Mouse (Mus musculus) cerebellum, postnatal 14 days (tissue): ENCODE measurements around the gene Timm13.

Experiments
- DNase-seq, 2 experiments: peaks; one replicate each; pipeline ENCODE4 v3.0.0; 2021; ENCODE audit warnings: mixed read lengths in 2 of 2

Timm13 gene

GRCm38 (mm10) chr10:80900318-80901247 lies at the start of gene Timm13:
Gene Timm13, minus strand, starts transcription at chr10:80900969.
- DNase-seq = peak; percentile 97

GRCm38 (mm10) chr10:80950314-80950713 lies 49.5 kb upstream of the Timm13 start:
- DNase-seq = no peak

- no peak for DNase-seq
Observed at GRCm38 (mm10) chr10:80949081-80949480, 48.3 kb upstream of the Timm13 start.

DNA sequence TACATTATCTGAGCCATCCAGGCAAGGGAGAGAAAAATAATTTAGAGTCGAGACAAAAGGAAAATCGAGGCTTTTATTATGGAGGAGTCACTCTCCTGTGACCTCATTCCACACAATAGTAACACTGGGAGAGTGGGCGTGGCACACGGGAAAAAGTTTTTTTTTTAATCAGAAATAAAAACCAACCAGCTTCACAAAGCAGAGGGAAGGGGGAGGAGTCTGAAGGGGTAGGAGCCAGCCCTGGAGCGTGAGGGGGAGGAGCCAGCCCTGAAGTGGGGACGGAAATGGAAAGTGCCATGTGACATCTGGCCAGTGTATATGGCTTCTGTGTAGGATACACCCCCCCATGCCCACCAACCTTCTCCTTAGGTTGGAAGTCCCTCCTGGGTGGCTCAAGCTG lies 47.8 kb upstream of the Timm13 start:
- no peak for DNase-seq

DNA sequence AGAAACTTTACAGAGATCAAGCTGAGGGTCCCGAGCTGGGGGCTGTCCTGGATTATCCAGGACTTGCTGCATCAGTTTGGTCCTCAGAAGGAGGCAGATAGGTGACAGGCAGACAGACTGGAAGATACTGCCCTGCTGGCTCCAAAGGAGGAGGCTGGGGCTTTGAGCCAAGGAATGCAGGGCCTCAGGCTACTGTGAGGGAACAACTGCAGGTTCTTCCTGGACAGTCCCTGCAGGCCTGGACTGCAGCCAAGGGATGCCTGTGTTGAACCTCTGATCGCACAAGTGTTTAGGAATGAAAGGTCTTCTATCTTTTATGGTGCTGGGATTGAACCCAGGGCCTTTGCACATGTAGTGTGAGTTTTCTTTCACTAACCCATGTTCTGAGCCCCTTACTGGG lies 47.0 kb upstream of the Timm13 start:
- no peak for DNase-seq

DNA sequence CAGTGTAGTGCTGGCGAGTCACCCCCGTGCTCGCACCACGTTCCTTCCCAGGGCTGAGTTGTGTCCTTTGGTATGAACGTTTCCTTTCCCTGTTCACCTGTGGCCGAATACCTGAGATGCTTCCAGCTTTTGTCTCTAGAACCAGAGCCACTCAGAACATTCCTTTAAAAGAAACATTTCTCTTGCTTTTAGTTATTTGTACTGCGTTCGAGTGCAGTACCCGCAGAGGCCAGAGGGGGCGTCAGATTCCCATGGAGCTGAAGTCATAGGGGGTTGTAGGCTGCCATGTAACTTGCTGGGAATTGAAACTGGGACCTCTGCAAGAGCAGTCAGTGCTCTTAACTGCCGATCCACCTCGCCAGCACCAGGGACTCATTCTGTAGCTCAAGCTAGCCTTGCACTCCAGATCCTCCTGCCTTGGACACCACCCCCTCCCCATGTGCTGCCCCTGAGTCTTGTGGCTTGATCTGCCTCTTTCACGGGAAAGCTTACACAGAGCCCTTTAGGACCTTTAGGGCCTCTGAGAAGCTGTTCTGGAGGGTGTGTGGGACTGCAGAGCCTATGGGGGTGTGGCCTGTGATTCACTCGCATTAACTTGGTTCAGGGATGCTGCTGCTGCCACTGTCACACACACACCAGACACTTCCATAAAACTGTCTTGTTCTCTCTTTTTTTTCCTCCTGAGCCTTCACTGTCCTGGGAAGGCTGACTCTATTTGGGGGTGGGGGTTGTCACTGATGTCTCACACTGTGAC lies 46.1 kb upstream of the Timm13 start:
- no peak for DNase-seq

DNA sequence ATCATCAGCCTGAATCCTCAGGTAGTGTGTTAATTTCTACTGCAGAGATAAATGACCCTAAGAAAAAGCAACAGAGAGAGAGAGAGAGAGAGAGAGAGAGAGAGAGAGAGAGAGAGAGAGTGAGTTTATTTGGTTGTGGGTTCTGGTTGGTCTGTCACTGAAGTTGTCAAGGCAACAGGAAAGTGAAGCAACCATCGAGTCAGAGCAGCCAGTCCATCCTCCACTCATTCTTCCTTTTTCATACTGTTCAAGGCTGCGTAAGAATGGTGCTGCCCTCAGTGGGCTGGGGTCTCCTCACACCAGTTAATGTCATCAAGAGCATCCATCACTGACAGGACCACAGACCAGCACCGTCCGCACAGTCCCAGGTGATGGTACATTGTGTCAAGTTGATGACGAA lies 43.5 kb upstream of the Timm13 start:
- DNase-seq = no peak

- no peak for DNase-seq
Observed at GRCm38 (mm10) chr10:80943701-80944100, 42.9 kb upstream of the Timm13 start.

DNA sequence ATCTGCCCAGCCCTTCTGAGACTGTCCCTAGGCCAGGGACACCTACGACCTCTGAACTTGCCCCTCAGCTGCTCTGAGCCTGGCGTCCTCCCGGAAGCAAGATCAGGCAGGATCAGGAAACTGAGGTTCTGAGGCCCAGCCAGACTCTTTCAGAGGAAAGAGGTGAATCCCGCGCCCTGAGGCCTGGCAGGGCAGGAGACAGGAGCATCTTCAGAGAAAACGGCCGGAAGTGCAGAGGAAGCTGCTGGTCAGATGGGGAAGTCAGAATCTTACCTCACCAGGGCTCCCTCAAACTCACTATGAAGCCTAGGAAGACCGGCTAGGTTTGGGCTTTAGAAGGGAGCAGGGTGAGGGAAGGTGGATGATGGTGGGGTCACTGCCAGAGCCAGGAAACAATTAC lies 42.1 kb upstream of the Timm13 start:
- DNase-seq = no peak

DNA sequence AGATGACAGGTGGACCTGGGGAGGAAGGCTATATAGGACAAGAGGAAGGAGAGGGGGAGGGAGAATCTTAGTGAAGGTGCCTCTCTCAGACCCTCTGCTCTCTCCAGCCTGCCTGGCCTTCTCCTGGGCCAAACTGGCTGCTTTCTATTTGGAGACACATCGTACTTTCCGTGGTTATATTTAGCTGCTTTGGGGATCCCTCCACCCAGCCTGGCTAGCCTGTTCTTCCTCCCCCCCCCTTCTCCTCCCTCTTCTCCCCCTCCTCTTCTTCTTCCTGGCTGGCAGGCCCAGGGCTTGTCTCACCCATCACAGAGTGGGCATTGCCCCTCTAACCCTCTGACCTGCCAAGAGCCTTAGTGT lies 40.2 kb upstream of the Timm13 start:
- DNase-seq = no peak

DNA sequence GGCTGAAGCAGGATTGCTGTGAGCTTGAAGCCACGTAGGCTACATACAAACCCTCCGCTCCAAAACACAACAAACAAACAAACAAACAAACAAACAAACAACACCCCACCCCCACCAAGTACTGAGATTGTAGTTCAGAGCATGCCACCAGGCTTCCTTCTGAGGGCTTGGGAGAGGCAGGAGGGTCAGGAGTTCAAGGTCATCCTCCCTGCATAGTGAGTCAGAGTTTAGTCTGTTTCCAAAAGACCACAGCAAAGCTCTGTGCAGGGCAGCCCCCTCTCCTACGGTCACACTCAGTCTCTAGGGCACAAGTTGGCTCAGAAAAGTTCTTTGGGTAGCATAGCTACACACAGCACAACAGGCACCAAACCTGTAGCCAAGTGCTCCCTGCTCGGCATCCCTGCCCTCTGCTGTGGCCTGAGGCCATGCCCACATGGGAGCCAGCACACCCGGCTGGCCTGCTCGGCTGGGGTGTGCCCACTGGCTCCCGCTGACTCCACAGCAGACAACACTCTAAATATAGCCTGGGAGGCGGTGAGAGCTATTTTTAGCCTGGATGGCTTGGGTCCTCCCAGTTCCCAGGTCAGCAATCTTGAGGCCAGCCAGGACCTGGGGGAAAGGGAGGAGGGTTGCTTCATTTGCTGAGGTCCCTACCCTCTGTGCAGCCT lies 39.7 kb upstream of the Timm13 start:
- DNase-seq = peak in 1 of 2 experiments; percentile 59

GRCm38 (mm10) chr10:80939671-80940070 lies 38.9 kb upstream of the Timm13 start:
- DNase-seq = peak; percentile 70 to 73

DNA sequence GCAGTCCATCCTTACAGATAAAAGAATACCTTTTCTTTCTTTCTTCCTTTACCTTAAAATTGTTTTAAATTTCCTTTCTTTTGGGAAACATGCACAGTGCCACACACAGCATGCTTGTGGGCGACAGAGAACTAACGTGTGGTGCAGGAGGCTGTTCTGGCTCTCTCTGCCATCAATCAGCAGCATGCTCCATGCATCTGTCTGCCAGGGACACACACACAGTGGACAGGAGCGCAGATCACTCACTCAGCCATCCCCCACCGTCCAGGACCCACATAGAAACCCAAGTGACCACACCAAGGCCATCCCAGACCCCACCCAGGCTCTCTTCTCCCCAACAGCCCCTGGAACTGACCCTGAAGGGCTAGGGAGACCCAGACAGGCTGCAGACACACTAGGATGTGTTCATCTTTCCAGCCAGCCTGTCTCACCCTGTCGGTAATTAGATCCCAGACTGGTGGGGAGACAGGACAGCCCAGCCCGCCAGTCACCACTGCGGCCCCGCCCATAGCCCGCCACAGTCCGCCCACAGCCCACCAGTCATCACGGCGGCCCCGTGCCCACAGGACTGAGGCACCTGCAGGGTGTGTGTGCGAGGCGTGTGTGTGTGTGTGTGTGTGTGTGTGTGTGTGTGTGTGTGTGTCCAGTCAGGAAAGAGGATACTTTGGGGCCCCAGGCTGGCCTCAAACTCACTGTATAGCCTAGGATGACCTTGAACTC lies 38.2 kb upstream of the Timm13 start:
- peak in 1 of 2 experiments; percentile 33 for DNase-seq

GRCm38 (mm10) chr10:80937646-80938045 lies 36.9 kb upstream of the Timm13 start:
- DNase-seq = peak; percentile 58 to 80

DNA sequence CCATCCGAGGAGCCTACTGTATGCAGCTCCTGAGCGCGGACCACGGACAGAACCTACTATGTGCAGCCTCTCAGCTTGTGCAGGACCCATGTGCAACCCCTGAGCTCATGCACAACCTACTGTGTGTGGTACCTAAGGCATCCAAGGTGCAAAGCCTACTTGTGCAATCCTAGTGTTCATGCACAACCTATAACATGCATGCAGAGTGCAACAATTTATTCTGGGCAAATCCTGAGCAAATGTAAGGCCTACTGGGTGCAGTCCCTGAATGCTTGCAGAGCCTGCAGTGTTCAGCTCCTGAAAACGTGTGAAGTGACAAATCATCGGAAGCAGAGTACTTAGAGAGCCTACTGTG lies 36.0 kb upstream of the Timm13 start:
- no peak for DNase-seq

DNA sequence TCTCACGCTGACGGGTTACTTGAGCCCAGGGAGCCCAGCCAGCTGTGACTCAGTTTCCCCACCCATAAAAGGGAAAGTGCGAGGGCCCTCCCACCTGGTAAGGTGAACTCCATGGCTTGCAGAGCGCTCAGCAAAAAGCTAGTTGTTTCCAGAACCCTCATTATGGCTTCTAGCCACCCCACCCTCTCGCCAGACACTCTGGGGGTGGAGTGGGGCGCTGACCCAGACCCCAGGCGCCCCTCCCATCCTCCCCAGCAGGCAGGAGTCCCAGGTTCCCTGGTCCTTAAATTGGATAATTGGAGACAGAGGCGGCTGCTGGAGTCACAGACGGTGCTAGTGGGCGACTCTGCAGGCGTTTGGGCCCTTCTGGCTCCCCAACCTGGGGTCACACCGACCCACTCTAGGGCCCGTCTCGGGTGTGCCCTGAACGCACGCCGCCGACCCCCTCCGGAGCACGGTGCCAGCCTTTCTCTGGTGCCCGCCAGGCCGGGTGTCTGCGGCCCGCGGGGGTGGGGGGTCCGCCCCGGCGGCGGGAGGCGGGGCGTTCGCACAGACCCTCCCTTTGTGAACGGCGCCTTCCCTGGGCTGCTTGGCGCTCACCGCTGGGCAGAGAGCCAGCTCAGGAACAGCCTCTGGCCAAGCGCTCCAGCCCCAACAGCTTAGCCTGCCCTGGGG lies 35.5 kb upstream of the Timm13 start:
- DNase-seq = peak; percentile 75 to 79

GRCm38 (mm10) chr10:80935698-80936097 lies 34.9 kb upstream of the Timm13 start:
- DNase-seq = no peak

GRCm38 (mm10) chr10:80935241-80935640 lies 34.5 kb upstream of the Timm13 start:
- DNase-seq = no peak

GRCm38 (mm10) chr10:80934136-80934985 lies 33.6 kb upstream of the Timm13 start:
- no peak for DNase-seq

GRCm38 (mm10) chr10:80933421-80933979 lies 32.7 kb upstream of the Timm13 start:
- DNase-seq = peak in 1 of 2 experiments; percentile 34
